Mouse (Mus musculus): ENCODE data around the gene Ifitm6. TPM values are rescaled to one million over a fixed set of nuclear protein-coding genes. Genes with fewer than 3 reads are reported as not detected.
A peak's percentile ranks its signal among the peaks of the same experiment; 100 is the strongest.
"Not testable (repeated sequence)": the region's sequence is repeated elsewhere in the genome, so short reads cannot be mapped to it uniquely, and the experiment has no call there.

Gene Ifitm6
- 2.7 and 2.9 TPM in 2 replicates for polyA plus RNA-seq (2015; fragmentation: Nextera tagmentation; extraction: Ambion mirVana)

DNA sequence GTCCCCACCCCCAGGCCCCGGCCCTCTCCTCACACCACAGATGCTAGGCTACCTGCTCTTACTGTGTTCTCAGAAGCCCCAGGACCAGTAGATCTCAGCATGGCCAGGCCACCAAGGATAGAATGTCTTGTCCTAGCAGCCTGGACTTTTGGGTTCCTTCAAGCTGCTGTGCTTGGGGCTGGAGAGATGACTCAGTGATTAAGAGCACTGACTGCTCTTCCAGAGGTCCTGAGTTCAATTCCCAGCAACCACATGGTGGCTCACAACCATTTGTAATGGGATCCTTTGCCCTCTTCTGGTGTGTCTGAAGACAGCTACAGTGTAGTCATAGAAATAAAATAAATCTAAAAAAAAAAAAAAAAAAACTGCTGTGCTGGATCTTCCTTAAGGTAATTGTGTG lies at the start of gene Ifitm6:
Ifitm6 (minus strand) TSS at position 101 of the 400 bp plus-strand sequence.
- peaks cover 13% of the 10 kb centered on the region for H3K4me1 ChIP-seq (replicated peaks)
- not testable (repeated sequence) for DNase-seq; H3K9ac ChIP-seq; H3K4me3 ChIP-seq (replicated peaks); H3K36me3 ChIP-seq; H3K27ac ChIP-seq; H3K4me2 ChIP-seq; H3K27me3 ChIP-seq; H3K9me3 ChIP-seq (replicated peaks); ATAC-seq (ENCODE audit: low read depth)
- WGBS (ENCODE audit: insufficient replicate concordance), result 50% methylated on average over 1 of the region's 1 CpGs

DNA sequence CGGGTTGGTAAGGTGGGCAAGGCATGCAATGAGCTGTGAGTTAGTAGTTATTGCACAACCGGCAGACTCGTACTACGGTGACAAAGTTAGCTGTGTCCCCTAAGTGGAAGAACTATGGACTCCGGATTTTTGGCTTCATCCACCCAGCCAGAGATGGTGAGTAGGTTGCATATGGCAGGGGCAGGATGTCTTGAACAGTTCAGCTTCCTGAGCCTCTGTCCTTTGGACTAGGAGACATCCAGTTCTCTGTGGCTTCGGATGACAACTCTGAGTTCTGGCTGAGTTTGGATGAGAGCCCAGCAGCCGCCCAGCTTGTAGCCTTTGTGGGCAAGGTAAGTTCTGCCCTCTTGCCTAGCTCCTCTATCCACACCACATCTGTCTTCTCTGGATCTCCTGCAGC lies 46.9 kb upstream of the Ifitm6 start:
- Histone ChIP-seq H3K4me3 (replicated peaks) (no peak overlapping the region), H3K4me1 (replicated peaks) (peaks cover 48% of the 10 kb centered on the region), H3K27me3 (peaks cover 81% of the 10 kb centered on the region), H3K4me2 (no peak overlapping the region), H3K9ac (no peak overlapping the region), H3K9me3 (replicated peaks) (no peaks in the 10 kb centered on the region), H3K27ac (no peak overlapping the region), H3K36me3 (no peaks in the 10 kb centered on the region)
- WGBS (ENCODE audit: insufficient replicate concordance), result 51% methylated on average over 7 of the region's 7 CpGs
- DNase-seq (no peak), ATAC-seq (ENCODE audit: low read depth) (no peak)

DNA sequence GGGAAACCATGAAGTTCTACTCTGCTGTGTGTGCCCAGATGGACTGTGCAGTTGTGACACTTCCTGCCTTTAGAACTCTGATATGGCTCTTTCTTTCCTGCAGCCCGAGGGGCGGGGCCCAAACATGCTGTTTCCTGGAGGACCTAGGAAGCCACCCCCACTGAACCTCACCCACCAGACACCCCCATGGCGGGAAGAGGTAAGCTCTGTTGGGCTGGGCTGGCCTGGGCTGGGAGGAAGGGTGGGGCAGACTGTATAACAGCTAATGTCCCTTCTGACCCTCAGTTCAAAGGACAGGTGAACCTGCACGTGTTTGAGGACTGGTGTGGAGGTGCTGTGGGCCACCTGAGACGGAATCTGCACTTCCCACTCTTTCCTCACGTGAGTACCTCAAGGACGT lies 46.5 kb upstream of the Ifitm6 start:
- Histone ChIP-seq H3K4me3 (replicated peaks) (no peak overlapping the region), H3K27me3 (peaks cover 82% of the 10 kb centered on the region), H3K27ac (no peak overlapping the region), H3K9ac (no peak overlapping the region), H3K9me3 (replicated peaks) (no peaks in the 10 kb centered on the region), H3K4me2 (no peak overlapping the region), H3K4me1 (replicated peaks) (peaks cover 48% of the 10 kb centered on the region), H3K36me3 (no peaks in the 10 kb centered on the region)
- DNase-seq, result no peak
- ATAC-seq (ENCODE audit: low read depth), result 0 out of 2 replicates have a peak, but pooled peaks have one; percentile 13
- 28% methylated on average over 7 of the region's 7 CpGs for WGBS (ENCODE audit: insufficient replicate concordance)

DNA sequence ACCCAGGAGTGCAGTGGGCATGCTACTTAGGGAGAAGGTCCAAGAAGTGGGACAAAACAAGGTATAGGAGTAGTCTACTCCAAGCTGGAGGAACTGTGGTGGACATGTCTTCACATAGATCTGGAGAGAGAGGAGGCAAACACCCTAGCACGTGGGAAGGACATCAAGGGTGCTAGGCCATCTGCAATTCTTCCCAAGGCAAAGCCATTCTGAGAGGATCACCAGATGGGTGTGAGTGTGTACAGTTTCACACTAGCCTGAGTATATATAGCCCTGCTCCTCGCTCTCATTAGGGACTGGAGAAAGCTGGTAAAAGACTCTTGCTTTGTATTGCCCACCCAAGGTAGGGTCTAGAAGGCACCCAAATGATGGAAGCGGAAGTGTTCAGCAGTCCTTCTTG lies 45.6 kb upstream of the Ifitm6 start:
- DNase-seq (no peak), ATAC-seq (ENCODE audit: low read depth) (no peak)
- H3K9me3 ChIP-seq (replicated peaks), result no peaks in the 10 kb centered on the region
- 71% methylated on average over 3 of the region's 3 CpGs for WGBS (ENCODE audit: insufficient replicate concordance)
- no peak overlapping the region for H3K4me3 ChIP-seq (replicated peaks)
- no peak overlapping the region for H3K9ac ChIP-seq
- peaks cover 48% of the 10 kb centered on the region for H3K4me1 ChIP-seq (replicated peaks)
- no peak overlapping the region for H3K27ac ChIP-seq
- H3K27me3 ChIP-seq, result peaks cover 84% of the 10 kb centered on the region
- H3K36me3 ChIP-seq, result no peaks in the 10 kb centered on the region
- no peak overlapping the region for H3K4me2 ChIP-seq

DNA sequence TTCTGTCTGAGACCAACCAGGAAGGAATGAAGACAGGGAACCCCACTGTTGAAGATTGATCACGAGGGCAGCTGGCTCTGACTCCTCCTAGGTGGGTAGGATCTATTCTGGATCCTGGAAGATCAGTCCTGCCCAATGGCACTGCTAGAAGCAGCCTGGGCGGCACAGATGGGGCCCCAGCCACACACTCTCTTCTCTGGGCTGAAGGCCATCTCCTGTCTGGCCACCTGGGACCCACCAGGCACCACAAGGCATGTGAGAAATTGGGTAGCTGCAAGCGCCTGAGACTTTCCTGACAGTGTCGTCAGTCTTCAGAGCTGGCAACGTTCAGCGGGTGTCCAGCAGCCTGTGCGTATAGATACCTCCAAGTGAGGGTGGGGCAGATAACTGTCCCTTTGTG lies 44.8 kb upstream of the Ifitm6 start:
- Histone ChIP-seq H3K4me2 (no peak overlapping the region), H3K36me3 (no peaks in the 10 kb centered on the region), H3K9me3 (replicated peaks) (no peaks in the 10 kb centered on the region), H3K27me3 (peaks cover 84% of the 10 kb centered on the region), H3K4me1 (replicated peaks) (peaks cover 48% of the 10 kb centered on the region), H3K27ac (no peak overlapping the region), H3K9ac (no peak overlapping the region), H3K4me3 (replicated peaks) (no peak overlapping the region)
- WGBS (ENCODE audit: insufficient replicate concordance), result 23% methylated on average over 7 of the region's 7 CpGs
- ATAC-seq (ENCODE audit: low read depth) (no peak), DNase-seq (no peak)

DNA sequence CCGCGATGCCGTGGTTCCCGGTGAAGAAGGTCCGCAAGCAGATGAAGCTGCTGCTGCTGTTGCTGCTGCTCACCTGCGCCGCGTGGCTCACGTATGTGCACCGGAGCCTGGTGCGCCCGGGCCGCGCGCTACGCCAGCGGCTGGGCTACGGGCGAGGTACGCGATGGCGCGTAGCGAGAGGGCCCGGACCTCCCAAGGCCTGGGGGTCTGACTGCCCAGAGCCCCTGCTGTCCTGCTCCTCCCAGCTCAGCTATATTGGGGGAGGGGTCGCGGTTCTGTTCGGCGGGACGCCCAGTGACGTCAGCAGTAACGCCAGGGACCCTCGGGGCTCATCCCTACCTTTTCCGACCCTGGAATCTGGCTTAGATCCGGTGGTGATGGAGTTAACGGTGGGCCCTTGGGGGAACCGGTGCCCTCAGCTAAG lies 43.6 kb upstream of the Ifitm6 start:
- no peak for DNase-seq
- H3K36me3 ChIP-seq, result no peaks in the 10 kb centered on the region
- peaks cover 48% of the 10 kb centered on the region for H3K4me1 ChIP-seq (replicated peaks)
- no peak overlapping the region for H3K27ac ChIP-seq
- H3K4me3 ChIP-seq (replicated peaks), result peak overlapping the region; percentile 55
- H3K4me2 ChIP-seq, result peak overlapping the region; percentile 80
- H3K9ac ChIP-seq, result 0 out of 2 replicates have a peak overlapping the region, but pooled peaks have one; percentile 22
- ATAC-seq (ENCODE audit: low read depth), result no peak
- no peaks in the 10 kb centered on the region for H3K9me3 ChIP-seq (replicated peaks)
- peaks cover 83% of the 10 kb centered on the region for H3K27me3 ChIP-seq
- WGBS (ENCODE audit: insufficient replicate concordance), result 3% methylated on average over 37 of the region's 37 CpGs

DNA sequence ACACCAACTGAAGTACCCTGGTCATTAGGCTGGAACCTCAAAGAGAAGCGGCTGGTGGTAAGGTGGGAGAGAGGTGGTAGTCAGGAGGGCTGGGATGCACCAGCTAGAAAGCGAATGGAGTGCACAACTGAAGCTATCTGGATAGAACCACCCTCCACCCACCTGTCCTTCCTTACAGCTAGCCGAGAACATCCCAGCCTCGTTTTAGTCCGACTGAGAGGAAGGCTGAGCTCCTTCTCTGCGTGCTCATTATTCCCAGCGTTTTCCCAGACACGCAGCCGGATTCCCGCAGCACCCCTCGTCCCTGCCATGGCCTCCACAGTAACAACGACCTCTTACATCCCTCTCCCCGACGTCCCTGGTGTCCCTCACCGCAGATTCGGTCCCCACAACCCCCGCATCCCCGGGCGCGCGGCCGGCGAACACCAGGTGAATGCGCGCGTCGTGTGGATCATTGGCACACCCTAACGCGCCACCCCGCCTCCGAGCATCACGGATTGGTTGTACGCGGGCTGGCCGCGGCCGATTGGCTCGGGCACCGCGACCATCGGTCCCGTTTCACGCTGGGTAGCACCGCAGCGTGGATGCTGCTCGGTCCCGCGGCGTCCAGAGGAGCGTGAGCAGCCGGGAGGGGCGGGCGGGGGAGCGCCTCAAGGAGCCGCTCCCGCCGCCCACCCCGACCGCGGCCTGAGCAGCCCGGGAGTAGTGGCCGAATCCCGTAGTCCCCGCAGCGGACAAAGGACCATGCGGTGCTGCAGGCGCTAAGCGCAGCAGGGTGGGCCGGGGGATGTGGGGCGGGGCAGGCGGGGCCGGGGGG lies 42.9 kb upstream of the Ifitm6 start, which contains the start of gene B4galnt4:
B4galnt4 (plus strand) TSS at position 679 of the 817 bp plus-strand sequence.
- no peak within 1 kb of the TSS for H3K27ac ChIP-seq
- no peaks in the 10 kb centered on the region for H3K36me3 ChIP-seq
- DNase-seq (no peak), ATAC-seq (ENCODE audit: low read depth) (peak; percentile 68)
- peak within 1 kb of the TSS; percentile 55 for H3K4me3 ChIP-seq (replicated peaks)
- 2% methylated on average over 72 of the region's 72 CpGs for WGBS (ENCODE audit: insufficient replicate concordance)
- H3K9ac ChIP-seq, result 0 out of 2 replicates have a peak within 1 kb of the TSS, but pooled peaks have one; percentile 22
- peaks cover 48% of the 10 kb centered on the region for H3K4me1 ChIP-seq (replicated peaks)
- H3K4me2 ChIP-seq, result peak within 1 kb of the TSS; percentile 80
- no peaks in the 10 kb centered on the region for H3K9me3 ChIP-seq (replicated peaks)
- H3K27me3 ChIP-seq, result peaks cover 78% of the 10 kb centered on the region

DNA sequence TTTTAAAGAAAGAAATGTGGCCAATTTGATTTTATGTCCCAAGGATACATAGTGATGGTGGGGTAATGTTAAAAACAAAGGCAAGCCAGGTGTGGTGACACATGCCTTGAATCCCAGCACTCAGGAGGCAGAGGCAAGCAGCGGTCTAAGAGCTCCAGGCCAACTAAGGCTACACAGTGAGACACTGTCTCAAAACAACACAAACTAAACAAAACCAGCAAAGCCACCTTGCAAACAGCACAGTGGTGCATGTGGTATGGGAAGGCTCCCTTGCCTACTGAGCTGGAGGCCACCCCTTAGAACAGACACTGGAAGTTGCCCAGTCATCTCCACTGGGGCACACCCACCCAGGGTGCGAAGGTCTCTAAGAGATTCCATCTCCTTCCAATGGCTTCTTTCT lies 42.2 kb upstream of the Ifitm6 start:
- Histone ChIP-seq H3K27ac (no peak overlapping the region), H3K9ac (no peak overlapping the region), H3K36me3 (no peaks in the 10 kb centered on the region), H3K4me2 (0 out of 2 replicates have a peak overlapping the region, but pooled peaks have one; percentile 80), H3K9me3 (replicated peaks) (no peaks in the 10 kb centered on the region), H3K4me1 (replicated peaks) (peaks cover 46% of the 10 kb centered on the region), H3K4me3 (replicated peaks) (peak overlapping the region; percentile 55; the same call in 1 of the 2 replicates), H3K27me3 (peaks cover 73% of the 10 kb centered on the region)
- ATAC-seq (ENCODE audit: low read depth) (peak; percentile 43), DNase-seq (no peak)
- WGBS (ENCODE audit: insufficient replicate concordance), result 41% methylated on average over 2 of the region's 2 CpGs

DNA sequence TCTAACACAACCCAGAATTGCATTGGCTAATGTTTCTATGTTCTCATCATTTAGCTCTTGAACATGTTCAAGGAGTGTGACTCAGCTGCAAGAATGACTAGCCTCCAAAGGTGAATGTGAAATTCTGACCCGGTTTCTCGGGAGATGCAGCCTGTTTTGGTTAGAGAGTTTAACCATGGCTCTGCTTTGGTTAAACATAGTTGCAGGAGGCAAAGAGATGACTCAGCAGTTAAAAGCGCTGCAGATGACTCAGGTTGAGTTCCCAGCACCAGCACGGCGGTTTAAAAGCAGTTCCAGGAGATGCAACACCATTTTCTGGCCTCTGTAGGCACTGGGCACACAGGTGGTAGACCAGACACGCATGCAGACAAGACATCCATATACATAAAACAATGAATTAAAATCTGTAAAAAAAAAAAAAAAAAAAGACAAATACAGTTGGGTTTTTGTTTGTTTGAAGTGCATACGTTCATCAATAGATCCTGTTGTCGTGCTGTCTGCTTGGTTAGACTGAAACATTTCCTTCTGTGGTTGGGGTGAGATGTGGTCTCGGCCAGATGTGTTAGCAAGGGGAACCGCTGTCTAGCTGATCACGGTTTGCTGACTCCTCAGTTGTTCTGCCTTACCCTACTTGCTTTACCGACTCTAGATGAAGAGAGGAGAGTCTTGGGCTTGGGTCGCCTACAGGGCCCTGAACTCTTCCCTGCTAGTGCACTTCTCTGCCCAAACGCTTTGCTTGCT lies 41.0 kb upstream of the Ifitm6 start:
- Histone ChIP-seq H3K9me3 (replicated peaks) (no peaks in the 10 kb centered on the region), H3K27me3 (peaks cover 76% of the 10 kb centered on the region), H3K36me3 (no peaks in the 10 kb centered on the region), H3K4me2 (no peak overlapping the region), H3K27ac (no peak overlapping the region), H3K4me1 (replicated peaks) (peaks cover 35% of the 10 kb centered on the region), H3K9ac (no peak overlapping the region), H3K4me3 (replicated peaks) (no peak overlapping the region)
- ATAC-seq (ENCODE audit: low read depth) (no peak), DNase-seq (no peak)
- 53% methylated on average over 14 of the region's 14 CpGs for WGBS (ENCODE audit: insufficient replicate concordance)

DNA sequence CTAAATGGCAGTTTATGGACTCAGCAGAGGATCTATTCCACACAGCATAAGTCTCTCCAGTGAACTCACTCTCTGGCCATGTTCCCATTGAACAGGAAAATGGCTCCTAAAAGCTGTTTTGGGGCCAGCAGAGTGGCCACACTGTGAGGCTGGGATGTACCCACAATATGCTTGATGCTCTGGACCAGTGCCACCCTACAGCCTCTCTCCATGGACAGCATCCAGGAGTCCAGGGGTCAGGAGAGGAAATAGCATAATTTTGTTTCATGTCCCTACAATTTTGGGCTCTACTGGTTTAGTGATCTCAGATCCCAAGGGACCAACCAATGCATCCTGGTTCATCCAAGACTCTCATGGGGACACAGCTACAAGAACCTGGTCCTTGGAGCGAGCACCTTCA lies 39.8 kb upstream of the Ifitm6 start:
- WGBS (ENCODE audit: insufficient replicate concordance), result 56% methylated on average over 1 of the region's 1 CpGs
- no peak for DNase-seq

DNA sequence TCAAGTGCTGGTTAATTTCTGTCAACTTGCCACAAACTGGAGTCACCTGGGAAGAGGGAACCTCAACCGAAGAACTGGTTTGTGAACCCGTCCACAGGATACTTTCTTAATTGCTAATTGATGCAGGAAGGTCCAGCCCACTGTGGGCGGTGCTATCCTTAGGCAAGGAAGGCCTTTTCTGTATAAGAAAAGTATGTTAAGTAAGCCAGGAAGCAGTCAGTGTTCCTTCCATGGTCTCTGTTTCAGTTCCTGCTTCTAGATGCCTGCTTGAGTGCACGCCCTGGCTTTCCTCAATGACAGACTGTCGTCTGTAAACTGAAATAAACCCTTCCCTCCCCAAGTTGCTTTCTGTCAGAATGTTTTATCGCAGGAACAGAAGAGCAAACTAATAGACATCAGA lies 39.3 kb upstream of the Ifitm6 start:
- Histone ChIP-seq H3K4me2 (no peak overlapping the region), H3K9me3 (replicated peaks) (no peaks in the 10 kb centered on the region), H3K27me3 (peaks cover 59% of the 10 kb centered on the region), H3K9ac (no peak overlapping the region), H3K4me1 (replicated peaks) (peaks cover 19% of the 10 kb centered on the region), H3K27ac (no peak overlapping the region), H3K36me3 (no peaks in the 10 kb centered on the region), H3K4me3 (replicated peaks) (no peak overlapping the region)
- no peak for ATAC-seq (ENCODE audit: low read depth)
- no peak for DNase-seq
- WGBS (ENCODE audit: insufficient replicate concordance), result 65% methylated on average over 6 of the region's 6 CpGs

More for the DNA sequence above, 39.8 kb upstream of the Ifitm6 start:
- no peak for ATAC-seq (ENCODE audit: low read depth)
- Histone ChIP-seq H3K9ac (no peak overlapping the region), H3K36me3 (no peaks in the 10 kb centered on the region), H3K4me1 (replicated peaks) (peaks cover 24% of the 10 kb centered on the region), H3K4me3 (replicated peaks) (no peak overlapping the region), H3K27me3 (peaks cover 65% of the 10 kb centered on the region), H3K9me3 (replicated peaks) (no peaks in the 10 kb centered on the region), H3K27ac (no peak overlapping the region), H3K4me2 (no peak overlapping the region)

Data from liver, embryonic 13.5 days (tissue).